ENCODE assay signal across 8 mouse cellular contexts in genomic region chr1:180777289-180777659, GRCm38 (mm10). TPM values are rescaled to one million over a fixed set of nuclear protein-coding genes. Genes with fewer than 3 reads are reported as not detected.
DNase-seq lines count a peak whose midpoint lies in the region; ATAC-seq and TF ChIP-seq lines count a peak whose summit lies in the region.

No protein-coding gene starts in this region.

- H3K4me2 ChIP-seq in heart, embryonic 13.5 days, result peak overlapping the region; percentile 88
- peak overlapping the region; percentile 84 for H3K4me2 ChIP-seq in hindbrain, embryonic 11.5 days (replicated peaks; ENCODE audit: low read depth, low read length)

- H3K27me3 ChIP-seq in heart, embryonic 13.5 days (replicated peaks), result no peaks in the 10 kb centered on the region
- peaks cover 33% of the 10 kb centered on the region for H3K27me3 ChIP-seq in G1E (ENCODE audit: insufficient read depth, low read length)
- H3K27me3 ChIP-seq in hindbrain, embryonic 11.5 days (ENCODE audit: control insufficient read depth, insufficient read depth, low read length), result no peaks in the 10 kb centered on the region

- ATAC-seq in heart, embryonic 13.5 days (ENCODE audit: extremely low read depth, insufficient number of reproducible peaks, low FRiP score, low TSS enrichment), result no peak
- no peak for ATAC-seq in G1E (ENCODE audit: extremely low read depth, insufficient number of reproducible peaks, low FRiP score, poor library complexity, severe bottlenecking)
- ATAC-seq in hindbrain, embryonic 11.5 days (ENCODE audit: low FRiP score), result no peak; the same call in 1 of the 2 replicates
- ATAC-seq in megakaryocyte progenitor cell, adult 5-6 weeks (replicated peaks; ENCODE audit: poor library complexity), result peak; percentile 15

- no peak for DNase-seq in heart, adult 8-10 months (ENCODE audit: low spot score)
- DNase-seq in G1E (ENCODE audit: low spot score), result no peak
- no peak for DNase-seq in hindbrain, embryonic 11.5 days (ENCODE audit: low spot score)
- DNase-seq in spleen, postnatal 10 days (ENCODE audit: low spot score in 2 of 2), result no peak
- DNase-seq in cerebellum, postnatal 25 days, result no peak
- no peak for DNase-seq in thymus, postnatal 10 days (ENCODE audit: low spot score in 2 of 2)

- peaks cover 4% of the 10 kb centered on the region; the same call in 1 of the 2 replicates for H3K9me3 ChIP-seq in heart, embryonic 13.5 days
- peaks cover 13% of the 10 kb centered on the region for H3K9me3 ChIP-seq in G1E (replicated peaks)
- no peaks in the 10 kb centered on the region for H3K9me3 ChIP-seq in hindbrain, embryonic 11.5 days (ENCODE audit: control insufficient read depth, low read length)

- 13% methylated on average over 10 of the region's 10 CpGs for WGBS in heart, embryonic 13.5 days
- WGBS in hindbrain, embryonic 11.5 days, result 7% methylated on average over 10 of the region's 10 CpGs

- peaks cover 22% of the 10 kb centered on the region for H3K4me1 ChIP-seq in heart, embryonic 13.5 days
- peaks cover 45% of the 10 kb centered on the region for H3K4me1 ChIP-seq in G1E (ENCODE audit: insufficient read depth, low read depth, low read length)
- H3K4me1 ChIP-seq in hindbrain, embryonic 11.5 days (replicated peaks; ENCODE audit: control insufficient read depth, insufficient read depth, low read length), result no peaks in the 10 kb centered on the region

- H3K4me3 ChIP-seq in heart, embryonic 13.5 days, result peak overlapping the region; percentile 78
- H3K4me3 ChIP-seq in G1E (ENCODE audit: low read depth, low read length), result peak overlapping the region; percentile 75
- peak overlapping the region; percentile 50 for H3K4me3 ChIP-seq in hindbrain, embryonic 11.5 days (ENCODE audit: low read depth, low read length)

- H3K36me3 ChIP-seq in heart, embryonic 13.5 days, result no peaks in the 10 kb centered on the region
- no peaks in the 10 kb centered on the region for H3K36me3 ChIP-seq in G1E (replicated peaks)
- H3K36me3 ChIP-seq in hindbrain, embryonic 11.5 days (ENCODE audit: control insufficient read depth, insufficient read depth, low read length), result no peaks in the 10 kb centered on the region

- peak overlapping the region; percentile 94 for H3K9ac ChIP-seq in heart, embryonic 13.5 days
- peak overlapping the region; percentile 72 for H3K9ac ChIP-seq in hindbrain, embryonic 11.5 days (ENCODE audit: low read depth, low read length)

- peak overlapping the region; percentile 98 for H3K27ac ChIP-seq in heart, embryonic 13.5 days (replicated peaks)
- H3K27ac ChIP-seq in hindbrain, embryonic 11.5 days (ENCODE audit: low read depth, low read length), result peak overlapping the region; percentile 80

- no peak for TF ChIP-seq CTCF in G1E (IDR thresholded peaks at IDR 0.05; ENCODE audit: low read depth, low read length)

RNA-seq across cellular contexts. Expression of gene H3f3a, which starts 36.5 kb away (rescaled TPM):
- 1,623 and 1,726 TPM in 2 replicates for polyA plus RNA-seq in heart, embryonic 13.5 days (2015; fragmentation: Nextera tagmentation; extraction: Ambion mirVana)
- 100 to 1,000 TPM; 363 to 431 (median 376) TPM for total RNA-seq in heart, adult 8-10 months (2022)
- total RNA-seq in G1E (2014; fragmentation: Nextera tagmentation) (1,182 and 1,327 TPM in 2 replicates), G1E (2017) (2,511 and 3,138 TPM in 2 replicates)
- 1,136 and 1,527 TPM in 2 replicates for polyA plus RNA-seq in G1E (2012)
- polyA plus RNA-seq in hindbrain, embryonic 11.5 days (2014; fragmentation: Nextera tagmentation; extraction: Ambion mirVana), result 3,542 and 3,682 TPM in 2 replicates
- total RNA-seq in megakaryocyte progenitor cell, adult 5-6 weeks (2015), result 1,870 and 2,095 TPM in 2 replicates
- 1,724 and 1,809 TPM in 2 replicates for total RNA-seq in megakaryocyte progenitor cell, adult 5-6 weeks (2017)

RNA-seq across cellular contexts. Expression of gene Acbd3, which starts 51.4 kb away (rescaled TPM):
- polyA plus RNA-seq in heart, embryonic 13.5 days (2015; fragmentation: Nextera tagmentation; extraction: Ambion mirVana), result 18.5 and 18.8 TPM in 2 replicates
- 10 to 100 TPM; 19.4 to 24.6 (median 22.0) TPM for total RNA-seq in heart, adult 8-10 months (2022)
- total RNA-seq in G1E (2014; fragmentation: Nextera tagmentation) (34.9 and 39.0 TPM in 2 replicates), G1E (2017) (47.7 and 57.1 TPM in 2 replicates)
- 8.2 and 9.0 TPM in 2 replicates for polyA plus RNA-seq in G1E (2012)
- polyA plus RNA-seq in hindbrain, embryonic 11.5 days (2014; fragmentation: Nextera tagmentation; extraction: Ambion mirVana), result 24.8 and 27.7 TPM in 2 replicates
- 23.9 and 27.3 TPM in 2 replicates for total RNA-seq in megakaryocyte progenitor cell, adult 5-6 weeks (2015)
- total RNA-seq in megakaryocyte progenitor cell, adult 5-6 weeks (2017), result 43.0 and 46.5 TPM in 2 replicates
